Mouse (Mus musculus) liver, postnatal 0 days (tissue): Measurements from ENCODE around the gene Syt6. TPM values are rescaled to one million over a fixed set of nuclear protein-coding genes. Genes with fewer than 3 reads are reported as not detected.

ENCODE experiments used
- ATAC-seq: fragments of 200-750 bp; cut with Nextera tagmentation; 2 replicates; pipeline ENCODE4 v1.8.0; 2017; ENCODE audit warnings: mild to moderate bottlenecking, moderate library complexity
- DNase-seq: peaks from one replicate; pipeline ENCODE4 v3.0.0-alpha.2; 2016
- H3K27ac ChIP-seq: fragments of 300-500 bp; sonication (generic); 2 replicates; pipeline ENCODE4 v1.5.1; 2014; ENCODE audit warnings: antibody characterized with exemption, moderate library complexity, mild to moderate bottlenecking, low read depth
- H3K27me3 ChIP-seq: fragments of 300-500 bp; sonication (generic); 2 replicates; pipeline ENCODE4 v1.6.1; 2014; ENCODE audit warnings: low read length, control low read depth, mixed read lengths; ENCODE audit not compliant: insufficient read depth
- H3K36me3 ChIP-seq: fragments of 300-500 bp; sonication (generic); replicated peaks from 2 replicates; pipeline ENCODE4 v1.6.1; 2014; ENCODE audit warnings: mild to moderate bottlenecking, control low read depth, low read length, moderate library complexity, mixed read lengths; ENCODE audit not compliant: insufficient read depth
- H3K4me1 ChIP-seq: fragments of 300-500 bp; sonication (generic); 2 replicates; pipeline ENCODE4 v1.6.1; 2014; ENCODE audit warnings: antibody characterized with exemption, mild to moderate bottlenecking, control low read depth; ENCODE audit not compliant: insufficient read depth
- H3K4me2 ChIP-seq: fragments of 300-500 bp; sonication (generic); 2 replicates; pipeline ENCODE4 v1.6.1; 2014; ENCODE audit warnings: low read depth, mild to moderate bottlenecking, low read length, moderate library complexity, mixed read lengths
- H3K4me3 ChIP-seq: fragments of 300-500 bp; sonication (generic); 2 replicates; pipeline ENCODE4 v1.5.1; 2014; ENCODE audit warnings: low read depth, low read length
- H3K9ac ChIP-seq: fragments of 300-500 bp; sonication (generic); replicated peaks from 2 replicates; pipeline ENCODE4 v1.6.1; 2014; ENCODE audit warnings: mild to moderate bottlenecking, moderate library complexity
- H3K9me3 ChIP-seq: fragments of 300-500 bp; sonication (generic); 2 replicates; pipeline ENCODE4 v1.6.1; 2016; ENCODE audit warnings: mild to moderate bottlenecking, control low read depth, low read length, mixed read lengths
- CTCF ChIP-seq: sonication (generic); IDR thresholded peaks from 2 replicates; pipeline ENCODE4 v1.5.1; 2016; ENCODE audit warnings: antibody characterized with exemption, low read depth
- EP300 ChIP-seq: IDR thresholded peaks from 2 replicates; pipeline ENCODE4 v1.6.1; 2016; ENCODE audit warnings: antibody characterized with exemption, low read depth, mild to moderate bottlenecking
- WGBS: fragments of 180-500 bp; shearing (Covaris S2); extraction: QIAGEN DNeasy Blood & Tissue Kit; methylation state at CpG from one replicate; pipeline ENCODE4 v1.1.7; 2014; ENCODE audit not compliant: insufficient replicate concordance; 5-methylcytosine and 5-hydroxymethylcytosine counted together
- polyA plus RNA-seq: library from polyadenylated mRNA; unstranded; fragments of >200 nt; fragmentation: Nextera tagmentation; extraction: Ambion mirVana; gene quantifications from 2 replicates; pipeline ENCODE4 v1.2.1, GENCODE M21; 2015

The Syt6 gene
- polyA plus RNA-seq, 1 experiment from 2014 or later = not detected

GRCm38 (mm10) chr3:103546166-103546565 lies 28.9 kb upstream of the Syt6 start:
- no peak for DNase-seq

GRCm38 (mm10) chr3:103546626-103547025 lies 28.4 kb upstream of the Syt6 start:
- no peak overlapping the region for H3K9ac ChIP-seq
- no peak overlapping the region for H3K27ac ChIP-seq
- ATAC-seq = no peak
- no peak for TF ChIP-seq EP300
- TF ChIP-seq CTCF = no peak
- no peaks in the 10 kb centered on the region for H3K36me3 ChIP-seq
- H3K4me1 ChIP-seq = no peaks in the 10 kb centered on the region
- no peak overlapping the region for H3K4me3 ChIP-seq
- DNase-seq = no peak
- no peaks in the 10 kb centered on the region for H3K27me3 ChIP-seq
- H3K4me2 ChIP-seq = no peak overlapping the region
- no peaks in the 10 kb centered on the region for H3K9me3 ChIP-seq
- 64% methylated on average over 3 of the region's 3 CpGs for WGBS

More at GRCm38 (mm10) chr3:103546166-103546565, 28.9 kb upstream of the Syt6 start:
- no peak for TF ChIP-seq CTCF
- TF ChIP-seq EP300 = no peak
- no peaks in the 10 kb centered on the region for H3K36me3 ChIP-seq
- H3K4me1 ChIP-seq = no peaks in the 10 kb centered on the region
- 56% methylated on average over 2 of the region's 2 CpGs for WGBS
- no peak overlapping the region for H3K4me2 ChIP-seq
- H3K9me3 ChIP-seq = no peaks in the 10 kb centered on the region
- no peak overlapping the region for H3K9ac ChIP-seq
- ATAC-seq = no peak
- H3K27me3 ChIP-seq = no peaks in the 10 kb centered on the region
- no peak overlapping the region for H3K27ac ChIP-seq
- H3K4me3 ChIP-seq = no peak overlapping the region

- ATAC-seq (no peak), DNase-seq (no peak)
- H3K4me3 ChIP-seq = no peak overlapping the region
- no peaks in the 10 kb centered on the region for H3K9me3 ChIP-seq
- H3K9ac ChIP-seq = no peak overlapping the region
- no peaks in the 10 kb centered on the region for H3K4me1 ChIP-seq
- no peak overlapping the region for H3K4me2 ChIP-seq
- no peak overlapping the region for H3K27ac ChIP-seq
- H3K36me3 ChIP-seq = no peaks in the 10 kb centered on the region
- no peaks in the 10 kb centered on the region for H3K27me3 ChIP-seq
- TF ChIP-seq EP300 (no peak), CTCF (no peak)
- 73% methylated on average over 5 of the region's 5 CpGs for WGBS
These were observed 24.8 kb upstream of the Syt6 start for GRCm38 (mm10) chr3:103550236-103550635.

GRCm38 (mm10) chr3:103567226-103567625 lies 7.8 kb upstream of the Syt6 start:
- H3K4me1 ChIP-seq = no peaks in the 10 kb centered on the region
- H3K4me3 ChIP-seq = no peak overlapping the region
- TF ChIP-seq EP300 = no peak
- no peak for TF ChIP-seq CTCF
- no peak overlapping the region for H3K27ac ChIP-seq
- ATAC-seq (no peak), DNase-seq (no peak)
- no peak overlapping the region for H3K4me2 ChIP-seq
- H3K9me3 ChIP-seq = no peaks in the 10 kb centered on the region
- no peaks in the 10 kb centered on the region for H3K36me3 ChIP-seq
- WGBS = 74% methylated on average over 3 of the region's 3 CpGs
- no peak overlapping the region for H3K9ac ChIP-seq
- H3K27me3 ChIP-seq = peaks cover 7% of the 10 kb centered on the region

GRCm38 (mm10) chr3:103572526-103572925 lies 2.5 kb upstream of the Syt6 start:
- H3K36me3 ChIP-seq = no peaks in the 10 kb centered on the region
- no peaks in the 10 kb centered on the region for H3K9me3 ChIP-seq
- WGBS = 66% methylated on average over 4 of the region's 4 CpGs
- no peak overlapping the region for H3K9ac ChIP-seq
- no peak overlapping the region for H3K4me2 ChIP-seq
- DNase-seq = no peak
- no peak overlapping the region for H3K27ac ChIP-seq
- H3K4me1 ChIP-seq = 0 out of 2 replicates have a peak, but pooled peaks cover 6% of the 10 kb centered on the region
- no peak for ATAC-seq
- peaks cover 60% of the 10 kb centered on the region for H3K27me3 ChIP-seq
- no peak overlapping the region for H3K4me3 ChIP-seq
- TF ChIP-seq EP300 = no peak
- no peak for TF ChIP-seq CTCF

GRCm38 (mm10) chr3:103573106-103573790 lies 1.8 kb upstream of the Syt6 start:
- Histone ChIP-seq H3K36me3 (no peaks in the 10 kb centered on the region), H3K4me3 (no peak overlapping the region), H3K4me1 (0 out of 2 replicates have a peak, but pooled peaks cover 6% of the 10 kb centered on the region), H3K9me3 (no peaks in the 10 kb centered on the region), H3K4me2 (no peak overlapping the region), H3K27me3 (peaks cover 64% of the 10 kb centered on the region), H3K9ac (no peak overlapping the region), H3K27ac (no peak overlapping the region)
- DNase-seq = no peak
- 5% methylated on average over 20 of the region's 20 CpGs for WGBS
- ATAC-seq = no peak
- TF ChIP-seq EP300 (no peak), CTCF (no peak)

- 1% methylated on average over 14 of the region's 14 CpGs for WGBS
- Histone ChIP-seq H3K27me3 (peaks cover 64% of the 10 kb centered on the region), H3K4me1 (0 out of 2 replicates have a peak, but pooled peaks cover 6% of the 10 kb centered on the region), H3K9ac (no peak overlapping the region), H3K4me3 (no peak overlapping the region), H3K4me2 (no peak overlapping the region), H3K9me3 (no peaks in the 10 kb centered on the region), H3K27ac (no peak overlapping the region), H3K36me3 (no peaks in the 10 kb centered on the region)
- ATAC-seq = no peak
- DNase-seq = peak; percentile 72
- TF ChIP-seq EP300 (no peak), CTCF (no peak)
These were observed 1.3 kb upstream of the Syt6 start for GRCm38 (mm10) chr3:103573791-103574166.
